Mouse (Mus musculus) fibroblast of lung, adult 2 months (primary cell): ENCODE results near the gene Grm4.

Source experiments
- DNase-seq: peaks from one replicate; pipeline ENCODE4 v3.0.0-alpha.2; 2011; ENCODE audit warnings: low read depth

Gene Grm4

DNA sequence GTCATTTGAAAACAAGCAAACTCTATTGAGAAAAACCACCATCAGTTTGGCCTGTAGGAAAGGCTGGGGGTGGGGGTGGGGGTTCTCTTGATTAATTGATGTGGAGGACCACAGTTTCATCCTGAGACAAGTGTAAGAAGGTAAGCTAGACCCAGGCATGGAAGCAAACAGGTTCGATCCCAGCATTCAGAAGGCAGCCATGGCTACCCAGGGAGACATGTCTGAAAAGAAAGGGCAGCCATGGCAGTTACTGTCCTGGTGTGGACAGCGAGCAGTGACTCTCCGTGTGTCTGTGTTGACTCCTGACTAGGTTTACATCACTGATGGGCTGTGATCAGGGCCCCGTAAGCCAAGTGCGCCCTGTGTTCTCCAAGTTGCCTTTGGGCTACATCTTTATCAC, at the start of gene Grm4:
Gene Grm4 (minus strand): TSS at position 101 of the 400 bp plus-strand sequence.
- DNase-seq = no peak

GRCm38 (mm10) chr17:27568228-27568627, 47.0 kb upstream of the Grm4 start:
- DNase-seq = no peak

GRCm38 (mm10) chr17:27565942-27566267, 44.7 kb upstream of the Grm4 start:
- DNase-seq = no peak

DNA sequence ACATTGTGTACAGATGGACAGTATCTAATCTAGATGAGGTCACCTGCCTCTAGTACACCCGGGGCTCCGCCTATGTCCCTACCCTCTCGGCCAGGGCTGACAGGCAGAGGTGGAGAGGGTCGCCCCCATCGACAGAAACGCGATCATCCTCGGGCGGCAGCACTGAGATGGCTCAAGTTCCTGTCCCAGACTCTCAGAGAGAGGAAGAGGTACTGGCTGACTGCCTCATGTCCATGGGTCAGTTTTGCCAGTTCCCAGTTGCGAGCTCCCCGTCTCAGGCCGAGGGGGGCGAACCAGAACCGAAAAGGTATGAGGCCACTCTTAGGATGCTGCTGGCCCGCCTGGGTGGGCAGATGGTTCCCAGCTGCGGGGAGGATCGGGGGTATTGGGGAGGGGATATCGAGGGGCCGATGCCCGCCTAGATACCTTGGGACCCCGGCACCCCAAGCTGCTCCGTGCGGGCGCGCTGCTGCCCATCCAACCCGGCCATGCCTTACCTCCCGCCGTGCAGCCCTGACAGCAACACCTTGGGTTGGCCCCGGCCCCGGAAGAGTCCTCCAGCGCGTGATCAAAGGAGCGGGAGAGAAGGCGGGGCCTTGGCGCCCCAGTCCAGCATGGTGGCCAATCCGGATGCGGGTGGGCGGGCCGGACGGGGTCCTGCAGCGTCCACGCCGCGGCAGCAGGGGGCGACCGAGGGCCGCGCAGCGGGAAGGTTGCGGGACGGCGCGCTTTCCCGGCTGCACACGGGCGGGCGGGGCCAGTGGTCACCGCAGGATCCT, 44.1 kb upstream of the Grm4 start, which contains the start of gene AI413582:
Gene AI413582 (minus strand): TSS at position 594 of the 779 bp plus-strand sequence.
- no peak for DNase-seq

DNA sequence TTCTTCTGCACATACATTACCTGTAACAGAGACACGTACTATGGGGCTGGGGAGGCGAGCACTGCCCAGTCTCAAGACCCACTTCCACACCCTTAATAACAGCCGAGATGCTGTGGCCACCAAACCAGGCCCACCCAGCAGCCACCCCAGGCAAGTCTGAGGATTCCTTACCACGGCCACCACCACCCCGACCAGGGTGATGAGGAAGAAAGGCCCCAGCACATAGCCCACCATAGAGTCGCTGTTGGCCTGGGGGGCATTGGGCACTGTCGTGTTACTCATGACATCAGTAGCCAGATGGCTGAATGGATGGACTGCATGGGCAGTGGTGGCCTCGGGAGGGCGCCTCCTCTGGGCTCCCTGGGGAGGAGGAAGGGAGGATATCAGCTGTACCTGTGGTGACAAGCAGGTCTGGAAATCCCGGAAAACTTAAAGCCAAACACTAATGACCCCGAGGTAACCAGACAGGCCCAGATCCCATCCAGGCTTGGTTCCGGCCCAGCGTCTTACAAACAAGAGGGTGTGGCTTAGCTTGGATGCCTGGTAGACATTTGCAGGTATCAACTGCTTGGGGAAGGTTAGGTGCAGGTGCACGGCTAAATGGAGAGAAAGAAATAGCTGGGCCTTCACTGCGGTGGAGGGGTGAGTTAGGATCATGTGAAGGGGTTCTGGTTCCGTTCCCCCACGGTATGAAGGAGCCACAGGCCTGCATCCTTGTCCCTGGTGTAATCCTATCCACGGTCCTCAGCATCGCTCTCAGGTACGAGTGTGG, 43.4 kb upstream of the Grm4 start:
- DNase-seq = no peak

DNA sequence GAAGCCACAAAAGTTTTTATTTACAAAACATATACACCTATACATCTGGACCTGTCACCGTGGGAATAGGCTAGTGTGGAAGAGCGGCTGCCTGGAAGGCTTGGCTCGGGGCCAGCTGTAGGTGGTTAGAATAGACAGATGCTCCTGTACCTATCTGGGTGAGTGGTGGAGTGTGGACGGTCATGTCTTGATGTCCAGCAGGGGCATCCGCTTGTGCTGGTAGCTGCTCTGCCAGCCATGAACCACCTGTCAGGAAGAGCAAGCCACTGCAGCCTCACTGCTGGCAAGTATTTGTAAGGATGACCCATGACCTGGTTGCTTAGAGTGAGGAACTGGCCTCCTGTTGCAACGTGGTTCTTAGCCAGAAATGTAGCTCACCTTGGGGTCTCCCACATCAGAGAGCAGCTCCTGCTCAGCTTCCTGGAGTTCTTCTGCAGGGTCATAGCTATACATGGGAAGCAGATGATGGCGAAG, 42.6 kb upstream of the Grm4 start:
- DNase-seq = no peak

DNA sequence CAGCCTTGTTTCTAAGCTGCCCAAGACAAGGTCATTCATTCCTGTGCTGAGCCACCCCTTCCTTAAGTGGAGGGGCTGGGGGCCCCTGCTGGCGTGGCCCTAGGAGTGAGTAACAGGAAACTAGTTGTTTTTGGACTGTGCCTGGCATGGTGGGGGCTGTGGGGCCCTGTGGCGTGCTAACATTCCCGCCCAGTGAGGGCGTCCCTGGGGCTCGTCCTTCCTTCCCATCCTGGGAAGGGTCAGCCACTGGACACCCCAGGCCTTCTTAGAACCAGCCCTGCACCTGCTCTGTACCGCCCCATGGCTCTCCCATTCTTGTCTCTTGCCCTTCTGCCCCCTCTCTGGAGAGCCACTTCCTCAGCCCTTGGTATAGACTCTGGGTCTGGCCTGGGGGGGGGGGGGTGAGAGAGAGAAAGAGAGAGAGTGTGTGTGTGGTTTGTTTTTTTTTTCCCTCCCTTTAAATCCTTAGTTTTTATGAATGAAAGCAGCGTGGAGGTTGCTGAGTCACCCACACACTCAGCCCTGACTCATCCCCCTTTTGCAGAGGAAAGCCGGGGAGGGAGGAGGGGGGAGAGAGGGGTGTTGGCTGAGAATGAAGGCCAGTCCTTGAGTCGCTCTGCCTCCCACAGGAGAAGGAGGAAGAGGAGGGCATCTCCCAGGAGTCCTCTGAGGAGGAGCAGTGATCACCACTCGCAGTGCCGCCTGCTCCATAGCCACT, 40.8 kb upstream of the Grm4 start:
- DNase-seq = peak; percentile 88

DNA sequence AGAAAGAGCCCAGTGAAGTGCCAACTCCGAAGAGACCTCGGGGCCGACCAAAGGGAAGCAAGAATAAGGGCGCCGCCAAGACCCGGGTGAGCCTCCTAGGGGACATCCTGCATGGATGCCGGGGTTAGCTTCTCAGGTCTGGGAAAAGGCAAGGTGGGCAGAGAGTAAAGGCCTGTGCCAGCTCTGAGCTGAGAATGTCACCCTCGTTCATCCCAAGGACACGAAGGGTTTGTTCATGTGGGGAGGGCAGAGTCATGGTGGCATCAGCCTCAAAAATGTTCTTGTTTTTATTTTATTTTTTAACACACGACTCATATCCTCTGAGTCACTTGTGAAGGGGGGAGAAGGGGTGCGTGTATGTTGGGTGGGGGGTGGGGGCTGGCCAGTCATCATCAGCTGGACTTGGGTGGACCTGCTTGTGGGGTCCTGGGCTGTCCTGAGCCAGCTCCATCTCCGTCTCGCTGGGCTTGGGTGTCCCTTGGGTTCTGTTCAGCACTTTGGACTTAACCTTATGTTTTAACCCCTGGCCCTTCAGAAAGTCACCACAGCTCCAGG, 39.8 kb upstream of the Grm4 start:
- DNase-seq = no peak

DNA sequence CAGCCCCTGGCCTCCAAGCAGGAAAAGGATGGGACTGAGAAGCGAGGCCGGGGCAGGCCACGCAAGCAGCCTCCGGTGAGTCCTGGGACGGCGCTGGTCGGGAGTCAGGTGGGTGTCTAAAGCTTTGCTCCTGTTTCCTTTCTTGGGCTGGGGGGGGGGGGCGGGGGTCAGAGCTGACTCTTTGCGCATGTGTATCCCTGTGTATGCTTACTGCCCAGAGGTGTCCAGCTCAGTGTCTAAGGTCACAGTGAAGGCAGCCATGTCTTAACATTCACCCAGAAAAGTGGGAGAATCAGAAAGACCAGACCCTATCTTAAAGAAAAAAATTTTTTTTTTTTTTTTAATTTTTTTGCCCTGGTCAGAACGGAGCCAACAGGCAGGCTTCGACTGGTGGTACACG, 38.4 kb upstream of the Grm4 start:
- DNase-seq = no peak

DNA sequence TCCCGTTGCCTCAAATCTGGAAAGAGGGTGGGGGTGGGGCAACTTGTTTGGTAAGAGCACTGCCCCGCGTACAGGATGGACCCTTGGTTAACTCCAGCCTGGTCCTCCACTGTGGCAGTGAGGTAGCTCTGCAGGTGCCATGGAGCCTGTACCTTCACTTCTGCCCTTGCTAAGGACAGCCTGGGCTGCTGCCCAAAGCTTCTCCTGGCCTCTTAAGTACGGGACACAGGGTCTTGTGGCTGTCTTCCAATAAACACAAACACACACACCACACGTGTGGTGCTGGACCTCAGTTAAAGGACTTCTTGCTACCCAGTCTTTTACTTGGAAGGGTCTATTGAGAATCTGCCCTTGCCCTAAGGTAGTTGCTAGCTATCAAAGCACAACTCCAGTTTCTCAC, 37.6 kb upstream of the Grm4 start:
- DNase-seq = no peak

GRCm38 (mm10) chr17:27557927-27558661, 36.9 kb upstream of the Grm4 start:
- DNase-seq = no peak

DNA sequence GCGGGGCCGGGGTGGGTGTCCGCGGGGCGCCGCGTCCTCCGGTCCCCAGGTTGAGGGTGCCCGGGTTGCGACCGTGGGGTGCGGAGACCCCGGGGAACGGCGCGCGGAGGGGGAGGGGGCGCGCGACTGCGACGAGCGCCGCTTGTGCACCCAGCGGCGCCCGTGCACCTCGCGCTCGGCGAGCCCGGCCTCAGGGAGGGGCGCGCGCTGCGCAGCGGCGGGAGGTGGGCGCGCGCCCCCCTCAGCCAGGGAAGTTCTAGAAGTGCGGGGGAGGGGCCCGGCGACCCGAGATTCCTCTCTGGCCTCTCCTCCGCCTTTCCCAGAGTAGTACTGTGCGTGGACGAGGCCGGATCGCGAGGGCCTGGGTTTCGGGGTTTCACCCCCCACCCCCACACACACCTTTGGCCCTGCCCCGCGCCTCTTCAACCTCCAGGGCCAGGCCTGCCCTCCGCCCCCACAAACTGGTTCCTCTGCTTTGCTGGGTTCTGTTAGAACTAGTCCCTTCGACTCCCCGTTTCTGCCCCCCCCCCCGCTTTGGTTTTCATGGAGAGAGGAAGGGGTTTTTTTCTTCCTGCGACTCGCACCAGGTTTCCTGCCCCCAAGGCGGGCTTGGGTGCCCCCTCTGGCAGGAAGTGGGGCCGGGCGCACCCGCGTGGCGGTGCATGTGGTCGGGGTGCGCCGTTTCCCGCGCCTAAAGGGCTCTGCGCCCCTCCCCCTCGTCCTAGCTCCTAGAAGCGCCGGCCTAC, 36.2 kb upstream of the Grm4 start:
- no peak for DNase-seq

DNA sequence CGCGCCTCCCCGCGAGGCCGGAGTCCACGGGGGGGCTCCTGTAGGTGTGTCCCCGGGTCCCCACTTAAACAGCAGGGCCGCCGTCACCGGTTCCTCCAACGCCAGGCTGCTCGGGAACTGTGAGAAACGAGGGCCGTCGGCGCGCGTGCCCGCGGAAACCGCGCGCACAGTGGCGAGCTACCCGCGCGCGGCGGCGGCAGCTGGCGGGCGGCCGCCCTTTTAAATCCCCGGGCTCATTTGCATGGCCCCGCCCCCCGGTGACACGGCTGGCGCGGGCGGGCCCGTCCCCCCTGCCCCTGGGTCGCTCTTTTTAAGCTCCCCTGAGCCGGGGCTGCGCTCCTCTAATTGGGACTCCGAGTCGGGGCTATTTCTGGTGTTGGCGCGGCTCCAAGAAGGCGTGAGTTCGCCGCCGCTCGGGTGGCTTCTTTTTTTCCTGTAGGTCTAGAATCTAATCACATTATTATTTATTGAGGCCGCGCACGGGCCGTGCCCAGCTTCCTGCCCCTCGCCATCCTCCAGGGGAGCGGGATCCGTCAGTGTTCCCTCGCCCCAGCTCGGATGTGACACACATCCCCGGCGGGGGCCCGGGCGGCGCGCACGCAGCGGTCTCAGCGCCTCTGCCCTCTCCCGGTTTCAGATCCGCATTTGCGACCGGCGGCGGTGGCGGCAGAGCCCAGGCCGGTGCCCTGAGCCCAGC, 35.3 kb upstream of the Grm4 start, which contains the start of gene Hmga1:
Gene Hmga1 (plus strand): TSS at position 183 of the 697 bp plus-strand sequence.
- no peak for DNase-seq

DNA sequence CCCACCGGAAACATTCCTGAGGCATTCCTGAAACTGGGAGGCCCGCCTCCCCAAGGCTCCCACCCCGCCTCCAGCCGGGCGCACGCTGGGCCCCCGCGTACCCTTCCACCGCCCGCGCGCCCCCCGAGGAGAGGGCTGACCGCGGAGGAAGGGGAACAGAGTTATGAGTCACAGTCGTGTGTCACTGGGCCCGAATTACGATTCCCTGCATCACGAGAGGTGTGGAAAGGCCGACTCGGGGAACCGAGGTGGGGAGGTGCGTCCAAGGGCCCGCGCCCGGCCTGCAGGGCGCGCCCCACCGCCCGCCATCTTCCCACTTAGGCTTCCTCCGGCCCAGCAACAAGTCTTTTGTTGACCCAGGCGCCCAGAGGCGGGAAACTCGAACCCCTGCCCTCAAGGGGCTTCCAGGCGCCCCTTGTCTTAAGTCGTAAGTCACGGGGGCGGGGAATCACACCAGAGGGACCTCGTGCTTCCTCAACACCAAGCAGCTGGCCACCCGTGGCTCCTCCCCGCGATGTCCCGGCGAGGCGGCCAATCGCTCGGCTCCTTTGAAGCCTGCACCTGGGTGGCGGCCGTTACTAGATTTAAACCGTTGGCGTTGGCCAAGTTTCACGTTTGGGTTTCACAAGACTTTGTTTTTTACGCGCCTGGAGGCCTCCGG, 34.4 kb upstream of the Grm4 start:
- no peak for DNase-seq

GRCm38 (mm10) chr17:27555075-27555511, 33.9 kb upstream of the Grm4 start:
- DNase-seq = no peak

DNA sequence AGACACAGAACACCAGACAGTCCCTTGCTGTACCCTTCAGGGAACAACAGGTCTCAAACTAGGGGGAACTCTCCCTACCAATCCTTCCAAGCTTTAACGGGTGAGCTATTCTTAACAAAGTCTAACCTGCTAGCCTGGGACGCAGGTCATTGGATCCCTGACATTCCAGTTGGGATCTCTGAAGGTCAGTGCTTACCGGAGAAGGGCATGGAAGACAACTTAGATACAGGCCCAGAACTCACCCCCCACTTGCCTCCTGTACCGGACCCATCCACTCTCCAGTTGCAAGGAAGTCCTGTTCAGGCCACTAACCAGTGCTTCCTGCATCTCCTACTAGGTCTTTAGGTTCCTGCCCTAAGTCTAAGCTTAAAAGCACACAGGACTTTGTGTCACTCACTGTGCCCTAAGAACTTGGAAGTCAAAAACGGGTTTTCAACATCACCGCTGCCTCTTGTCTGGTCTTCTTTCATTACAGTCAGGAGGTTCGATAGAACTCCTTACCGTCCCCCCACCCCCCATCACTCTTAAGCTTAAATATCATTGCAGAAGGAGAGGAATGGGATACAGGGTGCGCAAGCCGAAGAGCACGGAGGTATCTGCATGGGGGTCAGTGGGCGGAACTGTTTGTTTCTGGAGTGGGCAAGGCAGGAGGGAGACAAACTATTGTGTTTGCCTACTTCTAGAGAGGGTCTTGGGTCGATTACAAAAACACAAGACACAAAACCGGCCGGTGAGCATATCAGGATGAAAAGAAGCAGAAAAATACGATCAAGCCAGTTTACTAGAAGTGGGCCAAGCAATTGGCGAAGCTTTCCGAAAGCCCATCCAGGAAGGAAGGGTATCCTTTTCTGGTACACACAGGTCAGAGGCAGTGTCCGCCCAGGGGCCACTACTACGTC, 33.1 kb upstream of the Grm4 start:
- no peak for DNase-seq

GRCm38 (mm10) chr17:27552215-27553201, 31.3 kb upstream of the Grm4 start:
- peak; percentile 47 for DNase-seq
